Mouse (Mus musculus): ENCODE data around the gene Maml1.

The Maml1 gene

DNA sequence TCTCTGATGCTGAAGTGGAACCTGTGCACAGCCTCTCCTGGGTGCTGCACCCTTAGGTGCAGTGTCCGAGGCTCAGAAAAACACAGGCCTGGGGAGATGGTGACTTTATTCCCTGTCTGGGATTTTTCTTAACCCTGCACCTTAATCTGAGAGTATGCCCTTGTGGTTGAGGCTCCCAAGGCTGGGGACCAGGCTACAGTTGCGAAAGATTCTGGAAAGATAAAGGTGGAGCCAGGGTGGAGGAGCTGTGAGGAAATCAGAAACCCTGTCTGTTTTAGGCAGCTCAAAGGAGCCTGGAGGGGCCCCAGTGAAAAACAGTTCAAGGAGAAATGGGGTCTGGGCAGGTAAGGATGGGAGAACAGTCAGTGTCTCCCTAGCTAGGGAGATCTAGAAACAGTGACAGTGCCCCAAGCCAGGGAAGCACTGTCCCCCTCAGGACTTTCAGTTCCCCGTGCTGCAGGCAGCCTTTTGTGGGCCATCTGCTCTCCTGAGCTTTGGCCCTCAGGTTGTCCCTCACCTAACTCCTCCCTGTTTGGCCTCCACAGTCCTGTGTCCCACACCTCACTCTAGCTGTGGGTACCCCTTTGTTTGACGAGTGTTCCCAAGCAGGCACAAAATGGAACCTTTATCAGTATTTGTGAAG lies 75.3 kb downstream of the Maml1 start:
- DNase-seq: no peak

DNA sequence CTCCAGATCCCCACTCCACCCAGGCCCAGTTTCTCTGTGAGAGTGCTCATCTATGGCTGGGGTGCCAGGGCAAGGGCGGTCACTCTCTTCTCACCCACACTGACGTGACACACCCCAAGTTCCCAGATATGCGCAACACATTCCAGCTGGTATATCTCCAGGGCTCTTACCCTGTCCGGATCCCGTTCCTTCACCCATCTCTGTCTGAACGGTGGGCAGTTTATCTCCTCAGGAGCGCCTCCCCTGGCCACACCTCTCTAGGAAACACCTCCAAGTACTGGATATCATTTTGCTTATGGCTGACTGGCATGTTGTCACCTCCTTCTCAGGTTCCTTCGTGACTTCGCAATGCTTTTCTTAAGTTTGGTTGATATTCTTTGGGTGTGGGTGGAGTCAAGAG lies 76.5 kb downstream of the Maml1 start:
- no peak for DNase-seq

DNA sequence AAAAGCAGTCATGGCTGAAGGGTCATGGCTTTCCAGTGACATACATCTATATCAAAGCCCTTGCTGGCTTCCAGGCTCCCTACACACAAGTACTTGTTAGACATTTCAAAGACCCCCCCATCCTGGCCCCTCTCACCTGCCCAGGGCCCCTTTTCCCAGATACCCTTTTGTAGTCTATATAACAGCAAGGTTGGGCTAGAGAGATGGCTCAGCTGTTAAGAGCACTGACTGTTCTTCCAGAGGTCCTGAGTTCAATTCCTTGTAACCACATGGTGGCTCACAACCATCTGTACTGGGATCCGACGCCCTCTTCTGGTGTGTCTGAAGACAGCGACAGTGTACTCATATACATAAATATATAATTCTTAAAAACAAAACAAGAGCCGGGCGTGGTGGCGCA lies 77.5 kb downstream of the Maml1 start:
- no peak for DNase-seq

DNA sequence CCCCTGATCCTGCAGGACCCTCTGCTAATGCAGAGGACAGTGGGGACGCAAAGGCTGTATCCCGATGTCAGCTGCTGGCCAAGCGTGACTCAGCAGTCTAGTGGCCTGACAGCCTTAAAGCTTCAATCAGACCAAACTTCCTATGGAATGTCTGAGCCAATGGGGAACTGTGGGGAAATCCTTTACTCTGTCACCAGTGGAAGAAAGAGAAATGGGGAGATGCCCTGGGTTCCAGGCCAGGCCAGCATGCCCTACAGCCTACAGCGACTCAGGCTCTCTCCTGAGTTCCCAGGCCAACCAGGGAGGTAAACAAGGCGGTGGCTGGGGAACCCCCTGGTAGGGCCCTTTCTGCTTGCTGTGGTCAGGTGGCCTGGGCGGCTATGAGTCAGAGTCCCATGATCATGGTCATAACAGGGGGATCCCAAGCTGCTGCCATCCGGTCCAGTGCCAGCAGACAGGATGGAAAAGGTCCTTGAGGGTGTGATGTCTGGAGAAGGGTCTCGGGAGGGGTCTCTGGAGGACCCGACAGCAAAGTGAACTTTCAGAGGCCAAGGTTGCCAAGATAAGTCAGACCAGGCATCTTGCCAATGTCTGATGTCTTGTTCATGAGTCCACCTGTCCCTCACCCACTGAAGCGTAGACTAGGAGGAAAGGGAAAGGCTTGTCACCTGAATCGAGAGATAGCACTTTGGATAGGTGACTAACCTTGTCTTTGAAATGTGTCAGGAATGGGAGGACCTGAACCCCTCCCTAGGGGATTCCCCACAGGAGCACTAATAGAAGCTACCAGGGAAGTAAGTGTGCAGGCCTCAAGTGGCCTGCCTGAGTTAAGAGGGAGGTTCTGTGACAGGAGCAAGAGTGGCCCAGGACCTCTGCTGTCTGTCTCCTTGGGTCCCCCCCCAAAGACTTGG lies 79.0 kb downstream of the Maml1 start:
- DNase-seq: no peak

DNA sequence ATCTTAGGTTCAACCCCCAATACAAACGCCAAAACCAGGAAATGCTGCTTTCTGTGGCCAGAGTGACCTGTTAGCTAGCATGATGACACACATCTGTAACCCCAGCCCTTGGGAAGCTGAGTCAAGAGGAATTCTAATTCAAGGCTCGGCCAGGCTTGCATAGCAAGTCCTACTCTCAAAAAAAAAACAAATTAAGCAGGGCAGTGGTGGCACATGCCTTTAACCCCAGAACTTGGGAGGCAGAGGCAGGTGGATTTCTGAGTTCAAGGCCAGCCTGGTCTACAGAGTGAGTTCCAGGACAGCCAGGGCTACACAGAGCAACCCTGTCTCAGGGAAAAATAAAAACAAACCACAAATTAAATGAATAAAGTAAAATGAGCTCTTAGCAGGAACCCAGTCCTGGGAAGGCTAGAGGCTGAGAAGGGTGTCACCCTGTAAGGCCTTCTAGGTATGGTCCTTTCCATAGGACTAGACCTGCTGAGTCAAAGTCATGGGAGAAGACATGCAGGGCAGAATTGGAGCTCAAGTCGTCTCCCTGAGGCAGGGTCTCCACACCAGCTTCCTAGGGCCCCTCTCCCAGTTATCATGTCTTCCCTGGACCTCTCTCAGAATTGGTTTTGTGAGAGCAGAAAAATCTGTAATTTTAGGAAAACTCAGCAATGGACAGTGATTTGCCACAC lies 79.9 kb downstream of the Maml1 start:
- no peak for DNase-seq

DNA sequence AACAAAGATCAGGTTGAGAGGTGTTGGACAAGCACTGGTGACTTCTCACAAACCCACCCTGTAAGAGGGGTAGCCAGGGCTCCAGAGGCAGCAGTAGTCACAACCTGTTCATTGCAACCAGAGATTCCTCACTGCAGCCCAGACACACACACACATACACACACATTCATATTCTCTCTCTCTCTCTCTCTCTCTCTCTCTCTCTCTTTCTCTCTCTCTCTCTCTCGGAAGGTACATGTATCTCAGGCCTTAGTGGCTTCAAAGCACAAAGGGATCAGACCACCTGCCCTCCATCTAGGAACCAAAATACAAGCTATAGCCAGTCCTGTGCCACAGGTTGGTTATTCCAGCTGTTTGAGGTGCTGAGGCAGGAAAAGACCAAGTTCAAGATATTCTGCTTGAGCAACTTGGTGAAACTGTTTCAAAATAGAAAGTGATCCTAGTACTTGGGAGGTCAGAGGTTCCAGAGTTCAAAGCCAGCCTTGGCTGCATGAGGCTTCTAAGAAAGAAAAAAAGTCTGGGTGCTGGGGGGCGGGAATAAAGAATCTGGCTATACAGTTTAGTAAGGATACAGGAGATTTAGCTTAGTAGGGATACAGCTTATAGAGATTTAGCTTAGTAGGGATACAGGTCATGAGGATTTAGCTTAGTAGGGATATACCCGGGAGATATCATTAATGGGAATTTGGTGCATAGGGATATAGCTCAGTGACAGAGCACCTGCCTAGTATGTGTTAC lies 80.6 kb downstream of the Maml1 start:
- no peak for DNase-seq

DNA sequence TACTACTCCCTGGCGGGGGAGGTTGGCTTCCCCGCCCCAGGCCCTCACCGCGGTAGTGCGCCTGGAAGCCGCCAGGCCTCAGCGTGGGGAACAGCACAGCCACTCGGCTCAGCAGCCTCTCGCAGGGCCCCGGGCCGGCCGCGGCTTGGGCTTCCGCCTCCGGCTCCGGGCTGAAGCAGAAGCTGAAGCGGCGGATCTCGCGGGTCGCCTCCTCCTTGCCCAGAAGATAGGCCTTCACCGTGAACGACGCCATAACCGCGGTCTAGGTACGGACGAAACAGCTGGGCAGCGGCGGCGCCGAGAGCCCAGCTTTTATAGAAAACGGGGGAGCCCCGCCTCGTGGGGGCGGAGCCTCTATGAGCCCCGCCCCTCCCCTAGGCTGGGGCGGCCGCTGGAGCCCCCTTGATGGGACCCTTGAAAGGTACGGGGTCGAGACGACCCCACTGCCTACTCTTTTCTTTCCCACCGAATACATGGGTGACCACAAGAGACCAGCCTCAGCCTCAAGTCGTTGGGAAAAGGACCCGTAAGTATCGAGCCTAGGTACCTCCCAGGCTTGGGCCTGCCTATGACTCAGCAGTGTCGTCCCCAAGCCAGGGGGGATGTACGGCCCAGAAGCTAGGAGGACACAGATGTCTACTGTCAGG lies 81.5 kb downstream of the Maml1 start, which contains the start of the genes Sqstm1 and Mgat4b:
Gene Sqstm1, minus strand, starts transcription at position 323 of the 647 bp plus-strand sequence.
Gene Mgat4b, plus strand, starts transcription at position 386 of the 647 bp plus-strand sequence.
- DNase-seq: peak; percentile 77

DNA sequence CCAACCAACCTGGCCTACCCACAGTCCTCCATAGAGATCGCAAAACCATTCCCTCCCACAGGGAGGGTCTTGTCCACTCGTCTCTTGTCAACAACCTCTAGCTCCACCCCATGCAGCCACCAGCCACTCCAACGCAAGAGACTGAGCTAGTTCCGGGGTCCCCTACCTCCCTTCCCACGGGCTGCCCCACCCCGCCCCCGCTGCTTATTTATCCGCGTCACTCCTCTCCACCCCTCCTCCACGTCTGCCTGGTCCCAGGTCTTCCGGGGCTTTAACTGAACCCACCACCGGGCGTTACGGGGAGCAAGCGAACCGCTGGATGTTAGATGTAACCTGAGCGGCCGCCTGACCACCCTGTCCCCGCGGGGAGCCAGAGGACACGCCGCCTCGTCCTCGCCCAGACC lies 82.0 kb downstream of the Maml1 start:
- peak; percentile 87 for DNase-seq

DNA sequence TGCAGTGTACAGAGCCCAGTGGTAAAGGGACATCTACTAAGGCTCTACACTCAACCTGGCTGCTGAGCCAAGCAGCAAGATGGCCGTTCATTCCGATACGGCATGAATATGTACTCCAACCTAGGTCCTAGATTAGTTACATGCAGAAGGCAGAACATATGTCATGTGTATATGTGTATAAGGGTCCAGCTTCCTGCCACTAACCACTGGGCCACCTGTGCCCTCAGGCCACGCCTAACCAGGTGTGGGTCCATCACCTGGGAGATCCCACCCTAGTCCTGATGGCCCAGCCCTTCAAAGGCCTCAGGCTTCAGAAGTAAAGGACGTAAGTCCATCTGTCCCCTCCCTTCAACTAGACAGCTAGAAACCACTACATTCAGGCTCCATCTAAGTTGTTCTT lies 84.1 kb downstream of the Maml1 start:
- DNase-seq: no peak

DNA sequence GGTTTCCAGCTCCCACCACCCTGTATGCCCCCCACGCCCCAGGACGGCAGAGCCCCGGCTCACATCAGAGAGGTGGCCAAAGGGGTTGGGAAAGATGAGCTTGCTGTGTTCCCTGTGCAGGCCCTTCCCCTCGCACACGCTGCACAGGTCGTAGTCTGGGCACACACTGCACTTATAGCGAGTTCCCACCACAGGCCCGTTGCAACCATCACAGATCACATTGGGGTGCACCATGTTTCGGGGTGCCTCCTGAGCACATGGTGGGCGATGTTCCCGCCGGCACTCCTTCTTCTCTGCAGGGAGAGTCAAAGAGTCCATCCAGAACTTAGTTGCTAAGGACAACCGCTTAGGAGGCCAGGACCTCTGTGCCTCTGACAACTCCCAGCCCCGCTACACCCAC lies 84.8 kb downstream of the Maml1 start:
- no peak for DNase-seq

DNA sequence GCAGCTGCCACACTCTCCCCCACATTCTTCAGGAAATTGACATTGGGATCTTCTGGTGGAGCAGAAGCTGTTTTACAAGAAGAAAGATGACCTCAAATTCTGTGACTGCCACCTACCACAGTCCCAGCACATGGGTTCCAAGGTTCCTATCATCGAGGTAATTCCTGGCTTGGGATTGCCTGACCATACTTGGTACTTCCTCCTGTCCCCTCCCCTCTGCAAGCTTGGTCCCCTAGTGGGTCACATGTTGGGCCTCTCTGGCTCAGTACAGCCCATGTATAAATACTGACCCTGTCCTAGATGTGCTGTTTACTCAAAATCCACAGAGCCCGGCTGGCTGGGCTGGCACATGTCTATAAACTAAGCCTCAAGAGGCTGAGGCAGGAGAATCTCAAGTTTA lies 86.1 kb downstream of the Maml1 start:
- DNase-seq: no peak

Data from cerebellum, adult 11 months (tissue).